Mouse (Mus musculus): ENCODE data around the gene Slc30a7.

- TF ChIP-seq CTCF (IDR thresholded peaks at IDR 0.05; ENCODE audit: control insufficient read depth, insufficient read depth, insufficient replicate concordance, low read depth, low read length) (no peak), POLR2A (IDR thresholded peaks at IDR 0.05; ENCODE audit: control insufficient read depth, low read depth, low read length) (no peak)
Measured at GRCm38 (mm10) chr3:115941464-115941863, 65.7 kb downstream of the Slc30a7 start.
